Mouse (Mus musculus) right cerebral cortex, adult 18-20 months (tissue): ENCODE data around the gene Cops8.
A peak's percentile ranks its signal among the peaks of the same experiment; 100 is the strongest.

Source experiments
- DNase-seq: peaks from one replicate; pipeline ENCODE4 v3.0.0; 2022; ENCODE audit warnings: mixed read lengths

Gene Cops8

GRCm38 (mm10) chr1:90602759-90603560, at the start of gene Cops8:
Gene Cops8 (plus strand): TSS chr1:90602981.
- peak; percentile 99 for DNase-seq

- no peak for DNase-seq
Measured at GRCm38 (mm10) chr1:90557140-90557539, 45.6 kb upstream of the Cops8 start.

GRCm38 (mm10) chr1:90560942-90561726, 41.6 kb upstream of the Cops8 start:
- no peak for DNase-seq

- DNase-seq, result no peak
Measured at GRCm38 (mm10) chr1:90563945-90564344, 38.8 kb upstream of the Cops8 start.

- no peak for DNase-seq
Measured at GRCm38 (mm10) chr1:90566664-90567440, 35.9 kb upstream of the Cops8 start.

- DNase-seq, result no peak
Measured at GRCm38 (mm10) chr1:90573831-90574230, 28.9 kb upstream of the Cops8 start.

GRCm38 (mm10) chr1:90574845-90575244, 27.9 kb upstream of the Cops8 start:
- DNase-seq, result no peak

- no peak for DNase-seq
Measured at GRCm38 (mm10) chr1:90577417-90577816, 25.4 kb upstream of the Cops8 start.

GRCm38 (mm10) chr1:90582635-90583034, 20.1 kb upstream of the Cops8 start:
- no peak for DNase-seq

- DNase-seq, result peak; percentile 82
Measured at GRCm38 (mm10) chr1:90588021-90588734, 14.6 kb upstream of the Cops8 start.

- peak; percentile 30 for DNase-seq
Measured at GRCm38 (mm10) chr1:90590797-90591196, 12.0 kb upstream of the Cops8 start.

- peak; percentile 64 for DNase-seq
Measured at GRCm38 (mm10) chr1:90592784-90593183, 10.0 kb upstream of the Cops8 start.

- DNase-seq, result no peak
Measured at GRCm38 (mm10) chr1:90599226-90599625, 3.6 kb upstream of the Cops8 start.

GRCm38 (mm10) chr1:90601096-90601495, 1.7 kb upstream of the Cops8 start:
- no peak for DNase-seq

GRCm38 (mm10) chr1:90603561-90603887, 743 bp downstream of the Cops8 start:
- no peak for DNase-seq

- DNase-seq, result no peak
Measured at GRCm38 (mm10) chr1:90609363-90609762, 6.6 kb downstream of the Cops8 start.

- no peak for DNase-seq
Measured at GRCm38 (mm10) chr1:90617258-90617657, 14.5 kb downstream of the Cops8 start.

GRCm38 (mm10) chr1:90633415-90634030, 30.7 kb downstream of the Cops8 start:
- DNase-seq, result no peak

GRCm38 (mm10) chr1:90634205-90634745, 31.5 kb downstream of the Cops8 start:
- no peak for DNase-seq

GRCm38 (mm10) chr1:90638335-90638734, 35.6 kb downstream of the Cops8 start:
- no peak for DNase-seq

- DNase-seq, result peak; percentile 45
Measured at GRCm38 (mm10) chr1:90650781-90651437, 48.1 kb downstream of the Cops8 start.
